Mouse (Mus musculus) midbrain, embryonic 12.5 days (tissue): ENCODE measurements around the gene Heatr4. TPM values are rescaled to one million over a fixed set of nuclear protein-coding genes. Genes with fewer than 3 reads are reported as not detected.

Source experiments
- ATAC-seq: fragments of 200-750 bp; cut with Nextera tagmentation; 2 replicates; pipeline ENCODE4 v1.8.0; 2017; ENCODE audit warnings: low read depth, moderate TSS enrichment, moderate library complexity; ENCODE audit not compliant: low FRiP score
- H3K27ac ChIP-seq: fragments of 300-500 bp; sonication (generic); replicated peaks from 2 replicates; pipeline ENCODE4 v1.5.1; 2016; ENCODE audit warnings: mild to moderate bottlenecking
- H3K27me3 ChIP-seq: fragments of 300-500 bp; sonication (generic); 2 replicates; pipeline ENCODE4 v1.6.1; 2016; ENCODE audit warnings: mild to moderate bottlenecking
- H3K36me3 ChIP-seq: fragments of 300-500 bp; sonication (generic); 2 replicates; pipeline ENCODE4 v1.6.1; 2016
- H3K4me1 ChIP-seq: fragments of 300-500 bp; sonication (generic); 2 replicates; pipeline ENCODE4 v1.6.1; 2016
- H3K4me2 ChIP-seq: fragments of 300-500 bp; sonication (generic); replicated peaks from 2 replicates; pipeline ENCODE4 v1.6.1; 2016; ENCODE audit warnings: mild to moderate bottlenecking, moderate library complexity
- H3K4me3 ChIP-seq: fragments of 300-500 bp; sonication (generic); 2 replicates; pipeline ENCODE4 v1.5.1; 2016; ENCODE audit warnings: mild to moderate bottlenecking
- H3K9ac ChIP-seq: fragments of 300-500 bp; sonication (generic); replicated peaks from 2 replicates; pipeline ENCODE4 v1.6.1; 2016; ENCODE audit warnings: mild to moderate bottlenecking, moderate library complexity
- H3K9me3 ChIP-seq: fragments of 300-500 bp; sonication (generic); 2 replicates; pipeline ENCODE4 v1.6.1; 2016; ENCODE audit warnings: mild to moderate bottlenecking
- WGBS: fragments of 180-500 bp; shearing (Covaris S2); methylation state at CpG from one replicate; pipeline ENCODE4 v1.1.7; 2016; 5-methylcytosine and 5-hydroxymethylcytosine counted together
- polyA plus RNA-seq: library from polyadenylated mRNA; unstranded; fragments of >200 nt; fragmentation: Nextera tagmentation; extraction: Ambion mirVana; gene quantifications from 2 replicates; pipeline ENCODE4 v1.2.1, GENCODE M21; 2016

Heatr4 gene
- polyA plus RNA-seq, 1 experiment from 2014 or later = not detected

GRCm38 (mm10) chr12:83989378-83989777 is 4.7 kb upstream of the Heatr4 start:
- H3K27ac ChIP-seq = no peak overlapping the region
- H3K9me3 ChIP-seq = no peaks in the 10 kb centered on the region
- ATAC-seq = no peak
- no peak overlapping the region for H3K4me3 ChIP-seq
- no peak overlapping the region for H3K9ac ChIP-seq
- H3K36me3 ChIP-seq = 0 out of 2 replicates have a peak, but pooled peaks cover 3% of the 10 kb centered on the region
- H3K4me2 ChIP-seq = no peak overlapping the region
- H3K27me3 ChIP-seq = 0 out of 2 replicates have a peak, but pooled peaks cover 5% of the 10 kb centered on the region
- 94% methylated on average over 4 of the region's 4 CpGs for WGBS
- H3K4me1 ChIP-seq = peaks cover 6% of the 10 kb centered on the region; the same call in 1 of the 2 replicates

- Histone ChIP-seq H3K4me3 (peak overlapping the region; percentile 65), H3K27me3 (0 out of 2 replicates have a peak, but pooled peaks cover 5% of the 10 kb centered on the region), H3K27ac (peak overlapping the region; percentile 87), H3K9ac (peak overlapping the region; percentile 72), H3K4me2 (peak overlapping the region; percentile 59), H3K36me3 (0 out of 2 replicates have a peak, but pooled peaks cover 3% of the 10 kb centered on the region), H3K9me3 (no peaks in the 10 kb centered on the region), H3K4me1 (peaks cover 6% of the 10 kb centered on the region; the same call in 1 of the 2 replicates)
- ATAC-seq = peak; percentile 48; the same call in 1 of the 2 replicates
- 76% methylated on average over 4 of the region's 4 CpGs for WGBS
Measured at GRCm38 (mm10) chr12:83988483-83988882, 3.8 kb upstream of the Heatr4 start.

- no peaks in the 10 kb centered on the region for H3K36me3 ChIP-seq
- peak within 1 kb of the TSS; percentile 65 for H3K4me3 ChIP-seq
- WGBS = under 1% methylated on average over 79 of the region's 80 CpGs
- H3K4me1 ChIP-seq = peaks cover 6% of the 10 kb centered on the region; the same call in 1 of the 2 replicates
- H3K4me2 ChIP-seq = peak within 1 kb of the TSS; percentile 59
- H3K27ac ChIP-seq = peak within 1 kb of the TSS; percentile 87
- no peaks in the 10 kb centered on the region for H3K9me3 ChIP-seq
- peak; percentile 89 for ATAC-seq
- peak within 1 kb of the TSS; percentile 72 for H3K9ac ChIP-seq
- H3K27me3 ChIP-seq = 0 out of 2 replicates have a peak, but pooled peaks cover 5% of the 10 kb centered on the region
Measured at GRCm38 (mm10) chr12:83987583-83988441, 3.2 kb upstream of the Heatr4 start, which contains the start of gene Acot2. TSS of gene Acot2 (plus strand) at chr12:83987861.

GRCm38 (mm10) chr12:83987242-83987582 is 2.6 kb upstream of the Heatr4 start:
- 33% methylated on average over 8 of the region's 8 CpGs for WGBS
- no peak for ATAC-seq

GRCm38 (mm10) chr12:83981615-83982014 is 3.0 kb downstream of the Heatr4 start:
- H3K9ac ChIP-seq = no peak overlapping the region
- no peak overlapping the region for H3K27ac ChIP-seq
- no peak overlapping the region for H3K4me2 ChIP-seq
- 0 out of 2 replicates have a peak, but pooled peaks cover 3% of the 10 kb centered on the region for H3K27me3 ChIP-seq
- no peaks in the 10 kb centered on the region; the same call in 1 of the 2 replicates for H3K4me1 ChIP-seq
- H3K36me3 ChIP-seq = no peaks in the 10 kb centered on the region
- H3K4me3 ChIP-seq = no peak overlapping the region
- 90% methylated on average over 4 of the region's 4 CpGs for WGBS
- H3K9me3 ChIP-seq = no peaks in the 10 kb centered on the region
- no peak for ATAC-seq

More at GRCm38 (mm10) chr12:83987242-83987582, 2.6 kb upstream of the Heatr4 start:
- peaks cover 6% of the 10 kb centered on the region; the same call in 1 of the 2 replicates for H3K4me1 ChIP-seq
- H3K36me3 ChIP-seq = no peaks in the 10 kb centered on the region
- 0 out of 2 replicates have a peak overlapping the region, but pooled peaks have one; percentile 87 for H3K27ac ChIP-seq
- 0 out of 2 replicates have a peak, but pooled peaks cover 5% of the 10 kb centered on the region for H3K27me3 ChIP-seq
- peak overlapping the region; percentile 59 for H3K4me2 ChIP-seq
- peak overlapping the region; percentile 65 for H3K4me3 ChIP-seq
- peak overlapping the region; percentile 72; the same call in 1 of the 2 replicates for H3K9ac ChIP-seq
- no peaks in the 10 kb centered on the region for H3K9me3 ChIP-seq

GRCm38 (mm10) chr12:83978862-83979261 is 5.8 kb downstream of the Heatr4 start:
- H3K9me3 ChIP-seq = peaks cover 5% of the 10 kb centered on the region; the same call in 1 of the 2 replicates
- H3K4me3 ChIP-seq = no peak overlapping the region
- no peak for ATAC-seq
- no peak overlapping the region for H3K9ac ChIP-seq
- no peaks in the 10 kb centered on the region for H3K36me3 ChIP-seq
- no peaks in the 10 kb centered on the region for H3K27me3 ChIP-seq
- H3K27ac ChIP-seq = no peak overlapping the region
- WGBS = 87% methylated on average over 6 of the region's 6 CpGs
- no peaks in the 10 kb centered on the region; the same call in 1 of the 2 replicates for H3K4me1 ChIP-seq
- no peak overlapping the region for H3K4me2 ChIP-seq

- Histone ChIP-seq H3K4me2 (no peak overlapping the region), H3K4me3 (no peak overlapping the region), H3K9ac (no peak overlapping the region), H3K4me1 (no peaks in the 10 kb centered on the region), H3K27me3 (no peaks in the 10 kb centered on the region), H3K9me3 (peaks cover 5% of the 10 kb centered on the region; the same call in 1 of the 2 replicates), H3K27ac (no peak overlapping the region), H3K36me3 (no peaks in the 10 kb centered on the region)
- ATAC-seq = no peak
- WGBS = 81% methylated on average over 2 of the region's 2 CpGs
Measured at GRCm38 (mm10) chr12:83972117-83972516, 12.5 kb downstream of the Heatr4 start.

GRCm38 (mm10) chr12:83965235-83965634 is 19.4 kb downstream of the Heatr4 start:
- no peaks in the 10 kb centered on the region for H3K4me1 ChIP-seq

GRCm38 (mm10) chr12:83958278-83958677 is 26.4 kb downstream of the Heatr4 start:
- no peaks in the 10 kb centered on the region for H3K9me3 ChIP-seq
- 0 out of 2 replicates have a peak, but pooled peaks cover 10% of the 10 kb centered on the region for H3K36me3 ChIP-seq
- H3K27me3 ChIP-seq = no peaks in the 10 kb centered on the region
- H3K4me3 ChIP-seq = no peak overlapping the region
- no peak overlapping the region for H3K9ac ChIP-seq
- H3K27ac ChIP-seq = no peak overlapping the region
- no peak overlapping the region for H3K4me2 ChIP-seq
- 95% methylated on average over 9 of the region's 9 CpGs for WGBS
- H3K4me1 ChIP-seq = peaks cover 7% of the 10 kb centered on the region
- no peak for ATAC-seq

More at GRCm38 (mm10) chr12:83965235-83965634, 19.4 kb downstream of the Heatr4 start:
- Histone ChIP-seq H3K4me3 (no peak overlapping the region), H3K27ac (no peak overlapping the region), H3K36me3 (no peaks in the 10 kb centered on the region), H3K4me2 (no peak overlapping the region), H3K9me3 (no peaks in the 10 kb centered on the region), H3K27me3 (no peaks in the 10 kb centered on the region), H3K9ac (no peak overlapping the region)
- ATAC-seq = no peak
- 87% methylated on average over 7 of the region's 7 CpGs for WGBS

- peak overlapping the region; percentile 84 for H3K4me2 ChIP-seq
- no peaks in the 10 kb centered on the region for H3K9me3 ChIP-seq
- no peak overlapping the region for H3K27ac ChIP-seq
- H3K9ac ChIP-seq = peak overlapping the region; percentile 81
- 0 out of 2 replicates have a peak, but pooled peaks cover 12% of the 10 kb centered on the region for H3K36me3 ChIP-seq
- 0 out of 2 replicates have a peak, but pooled peaks cover 5% of the 10 kb centered on the region for H3K27me3 ChIP-seq
- 68% methylated on average over 32 of the region's 32 CpGs for WGBS
- peaks cover 28% of the 10 kb centered on the region for H3K4me1 ChIP-seq
- H3K4me3 ChIP-seq = peak overlapping the region; percentile 65
- ATAC-seq = no peak
Measured at GRCm38 (mm10) chr12:83951711-83952575, 32.7 kb downstream of the Heatr4 start.
